Mouse (Mus musculus) forebrain, embryonic 10.5 days (tissue): ENCODE measurements around the gene Acsm5. TPM values are rescaled to one million over a fixed set of nuclear protein-coding genes. Genes with fewer than 3 reads are reported as not detected.
A peak's percentile ranks its signal among the peaks of the same experiment; 100 is the strongest.

Experiments
- DNase-seq: peaks from one replicate; pipeline ENCODE4 v3.0.0-alpha.2; 2017; ENCODE audit warnings: low spot score; ENCODE audit errors: extremely low spot score
- H3K27ac ChIP-seq: fragments of 300-500 bp; sonication (generic); 2 replicates; pipeline ENCODE4 v1.5.1; 2016; ENCODE audit warnings: mild to moderate bottlenecking
- H3K27me3 ChIP-seq: fragments of 300-500 bp; sonication (generic); 2 replicates; pipeline ENCODE4 v1.6.1; 2016; ENCODE audit warnings: mild to moderate bottlenecking; ENCODE audit not compliant: poor library complexity, severe bottlenecking
- H3K36me3 ChIP-seq: fragments of 300-500 bp; sonication (generic); replicated peaks from 2 replicates; pipeline ENCODE4 v1.6.1; 2016; ENCODE audit warnings: mild to moderate bottlenecking, moderate library complexity
- H3K4me1 ChIP-seq: fragments of 300-500 bp; sonication (generic); 2 replicates; pipeline ENCODE4 v1.6.1; 2016
- H3K4me3 ChIP-seq: fragments of 300-500 bp; sonication (generic); 2 replicates; pipeline ENCODE4 v1.5.1; 2016; ENCODE audit warnings: mild to moderate bottlenecking, moderate library complexity
- H3K9me3 ChIP-seq: fragments of 300-500 bp; sonication (generic); 2 replicates; pipeline ENCODE4 v1.6.1; 2016; ENCODE audit warnings: mild to moderate bottlenecking, moderate library complexity
- WGBS: fragments of 180-500 bp; shearing (Covaris S2); methylation state at CpG from one replicate; pipeline ENCODE4 v1.1.7; 2016; 5-methylcytosine and 5-hydroxymethylcytosine counted together
- polyA plus RNA-seq: library from polyadenylated mRNA; unstranded; fragments of >200 nt; fragmentation: Nextera tagmentation; extraction: Ambion mirVana; gene quantifications from 2 replicates; pipeline ENCODE4 v1.2.1, GENCODE M21; 2016

Gene Acsm5
- polyA plus RNA-seq = not detected in 2 replicates

- no peak for DNase-seq
- Histone ChIP-seq H3K36me3 (no peaks in the 10 kb centered on the region), H3K4me3 (no peak within 1 kb of the TSS), H3K27ac (no peak within 1 kb of the TSS), H3K9me3 (no peaks in the 10 kb centered on the region), H3K4me1 (no peaks in the 10 kb centered on the region), H3K27me3 (no peaks in the 10 kb centered on the region)
- 73% methylated on average over 5 of the region's 5 CpGs for WGBS
These were observed at the start of gene Acsm5 for GRCm38 (mm10) chr7:119519163-119519562. TSS of gene Acsm5 (plus strand) at chr7:119519463.

- Histone ChIP-seq H3K27me3 (no peaks in the 10 kb centered on the region), H3K4me3 (no peak overlapping the region), H3K27ac (no peak overlapping the region), H3K9me3 (no peaks in the 10 kb centered on the region), H3K36me3 (no peaks in the 10 kb centered on the region), H3K4me1 (no peaks in the 10 kb centered on the region)
- no peak for DNase-seq
- 81% methylated on average over 33 of the region's 33 CpGs for WGBS
These were observed 42.5 kb upstream of the Acsm5 start for GRCm38 (mm10) chr7:119476500-119477389.

GRCm38 (mm10) chr7:119479256-119479655, 40.0 kb upstream of the Acsm5 start, which contains the start of gene Umod:
TSS of gene Umod (minus strand) at chr7:119479282.
- Histone ChIP-seq H3K27ac (no peak within 1 kb of the TSS), H3K4me1 (no peaks in the 10 kb centered on the region), H3K4me3 (no peak within 1 kb of the TSS), H3K27me3 (no peaks in the 10 kb centered on the region), H3K36me3 (no peaks in the 10 kb centered on the region), H3K9me3 (no peaks in the 10 kb centered on the region)
- DNase-seq = no peak

- Histone ChIP-seq H3K4me3 (no peak overlapping the region), H3K36me3 (no peaks in the 10 kb centered on the region), H3K27me3 (no peaks in the 10 kb centered on the region), H3K27ac (no peak overlapping the region), H3K4me1 (no peaks in the 10 kb centered on the region), H3K9me3 (no peaks in the 10 kb centered on the region)
- no peak for DNase-seq
- WGBS = 92% methylated on average over 4 of the region's 4 CpGs
These were observed 35.1 kb upstream of the Acsm5 start for GRCm38 (mm10) chr7:119484154-119484553.

GRCm38 (mm10) chr7:119486683-119487082, 32.6 kb upstream of the Acsm5 start:
- H3K9me3 ChIP-seq = no peaks in the 10 kb centered on the region
- WGBS = 92% methylated on average over 5 of the region's 5 CpGs
- no peak overlapping the region for H3K4me3 ChIP-seq
- DNase-seq = no peak
- H3K27ac ChIP-seq = no peak overlapping the region
- no peaks in the 10 kb centered on the region for H3K36me3 ChIP-seq
- no peaks in the 10 kb centered on the region for H3K4me1 ChIP-seq
- no peaks in the 10 kb centered on the region for H3K27me3 ChIP-seq

- H3K4me3 ChIP-seq = no peak overlapping the region
- H3K27me3 ChIP-seq = no peaks in the 10 kb centered on the region
- 92% methylated on average over 4 of the region's 4 CpGs for WGBS
- DNase-seq = no peak
- H3K27ac ChIP-seq = no peak overlapping the region
- no peaks in the 10 kb centered on the region for H3K4me1 ChIP-seq
- H3K36me3 ChIP-seq = no peaks in the 10 kb centered on the region
- no peaks in the 10 kb centered on the region for H3K9me3 ChIP-seq
These were observed 29.1 kb upstream of the Acsm5 start for GRCm38 (mm10) chr7:119490041-119490780.

- Histone ChIP-seq H3K36me3 (no peaks in the 10 kb centered on the region), H3K4me3 (no peak overlapping the region), H3K4me1 (no peaks in the 10 kb centered on the region), H3K27ac (no peak overlapping the region), H3K27me3 (no peaks in the 10 kb centered on the region), H3K9me3 (no peaks in the 10 kb centered on the region)
- 91% methylated on average over 4 of the region's 4 CpGs for WGBS
- no peak for DNase-seq
These were observed 8.1 kb upstream of the Acsm5 start for GRCm38 (mm10) chr7:119511143-119511542.

- H3K4me3 ChIP-seq = no peak overlapping the region
- no peak overlapping the region for H3K27ac ChIP-seq
- WGBS = 39% methylated on average over 7 of the region's 7 CpGs
- H3K36me3 ChIP-seq = no peaks in the 10 kb centered on the region
- no peaks in the 10 kb centered on the region for H3K9me3 ChIP-seq
- H3K27me3 ChIP-seq = no peaks in the 10 kb centered on the region
- DNase-seq = peak; percentile 47
- no peaks in the 10 kb centered on the region for H3K4me1 ChIP-seq
These were observed 6.2 kb upstream of the Acsm5 start for GRCm38 (mm10) chr7:119513056-119513455.

- Histone ChIP-seq H3K27ac (no peak overlapping the region), H3K27me3 (no peaks in the 10 kb centered on the region), H3K4me3 (no peak overlapping the region), H3K36me3 (no peaks in the 10 kb centered on the region), H3K9me3 (no peaks in the 10 kb centered on the region), H3K4me1 (no peaks in the 10 kb centered on the region)
- peak; percentile 20 for DNase-seq
- 69% methylated on average over 10 of the region's 10 CpGs for WGBS
These were observed 3.6 kb upstream of the Acsm5 start for GRCm38 (mm10) chr7:119515492-119516271.

GRCm38 (mm10) chr7:119516272-119516558, 3.0 kb upstream of the Acsm5 start:
- peak; percentile 5 for DNase-seq
- Histone ChIP-seq H3K4me3 (no peak overlapping the region), H3K27me3 (no peaks in the 10 kb centered on the region), H3K36me3 (no peaks in the 10 kb centered on the region), H3K27ac (no peak overlapping the region), H3K4me1 (no peaks in the 10 kb centered on the region), H3K9me3 (no peaks in the 10 kb centered on the region)
- WGBS = 89% methylated on average over 7 of the region's 7 CpGs

- Histone ChIP-seq H3K27ac (no peak overlapping the region), H3K36me3 (no peaks in the 10 kb centered on the region), H3K9me3 (no peaks in the 10 kb centered on the region), H3K4me1 (no peaks in the 10 kb centered on the region), H3K4me3 (no peak overlapping the region), H3K27me3 (no peaks in the 10 kb centered on the region)
- WGBS = 60% methylated on average over 5 of the region's 5 CpGs
- DNase-seq = peak; percentile 62
These were observed 391 bp downstream of the Acsm5 start for GRCm38 (mm10) chr7:119519654-119520053.

- DNase-seq = no peak
- Histone ChIP-seq H3K9me3 (no peaks in the 10 kb centered on the region), H3K4me3 (no peak overlapping the region), H3K27ac (no peak overlapping the region), H3K4me1 (peaks cover 10% of the 10 kb centered on the region), H3K36me3 (no peaks in the 10 kb centered on the region), H3K27me3 (0 out of 2 replicates have a peak, but pooled peaks cover 5% of the 10 kb centered on the region)
- WGBS = 86% methylated on average over 3 of the region's 3 CpGs
These were observed 2.6 kb downstream of the Acsm5 start for GRCm38 (mm10) chr7:119521816-119522215.
